Mouse (Mus musculus) T-cell, adult 66 days (primary cell): ENCODE results near the gene Nktr. TPM values are rescaled to one million over a fixed set of nuclear protein-coding genes. Genes with fewer than 3 reads are reported as not detected.

Experiments
- total RNA-seq, 2 experiments: library from RNA; stranded (reverse); gene quantifications; 3 replicates in 1 of 2; 4 replicates in 1 of 2; pipeline ENCODE4 v1.2.4; 2023

Gene Nktr
- total RNA-seq: 100 to 1,000 TPM; 247 to 264 TPM

GRCm38 (mm10) chr9:121718792-121719318 is at the start of gene Nktr:
Nktr (plus strand) TSS chr9:121719169.

GRCm38 (mm10) chr9:121704646-121705625 is 14.0 kb upstream of the Nktr start, which contains the start of gene Sec22c:
Sec22c (minus strand) TSS chr9:121705490.

GRCm38 (mm10) chr9:121709898-121710583 is 8.9 kb upstream of the Nktr start, which contains the start of gene Ss18l2:
Ss18l2 (plus strand) TSS chr9:121710329.

GRCm38 (mm10) chr9:121759091-121760081 is 40.4 kb downstream of the Nktr start, which contains the start of gene Zfp651:
Zfp651 (plus strand) TSS chr9:121759330.

GRCm38 (mm10) chr9:121777484-121778065 is 58.6 kb downstream of the Nktr start, which contains the start of gene Klhl40:
Klhl40 (plus strand) TSS chr9:121777607.

GRCm38 (mm10) chr9:121791757-121792521 is 73.0 kb downstream of the Nktr start, which contains the start of gene Hhatl:
Hhatl (minus strand) TSS chr9:121792507.

Other genes with a start within 250 kb of the Nktr start
- not detected for gene Cck, start 223.5 kb upstream of the Nktr start, total RNA-seq
- not detected for gene Lyzl4, start 77.1 kb upstream of the Nktr start, total RNA-seq
- 100 to 1,000 TPM; 103 to 106 TPM for gene Vipr1, start 76.5 kb upstream of the Nktr start, total RNA-seq
- 10 to 100 TPM; 31.7 to 42.8 TPM for gene Sec22c, start 13.7 kb upstream of the Nktr start, total RNA-seq
- 10 to 100 TPM; 13.8 to 17.4 TPM for gene Ss18l2, start 8.8 kb upstream of the Nktr start, total RNA-seq
- 1 to 10 TPM; 1.8 to 2.2 TPM for gene Zfp651, start 40.2 kb downstream of the Nktr start, total RNA-seq
- not detected for gene Klhl40, start 58.4 kb downstream of the Nktr start, total RNA-seq
- gene Hhatl, start 73.3 kb downstream of the Nktr start, total RNA-seq: not detected
- gene Ccdc13, start 120.3 kb downstream of the Nktr start, total RNA-seq: not detected
- gene Higd1a, start 139.2 kb downstream of the Nktr start, total RNA-seq: 10 to 100 TPM; 34.2 to 37.4 TPM
- not detected for gene Ackr2, start 179.2 kb downstream of the Nktr start, total RNA-seq
- gene Cyp8b1, start 197.1 kb downstream of the Nktr start, total RNA-seq: not detected
- gene Fam198a, start 231.8 kb downstream of the Nktr start, total RNA-seq: not detected